Comparison of ENCODE assay signal across 8 mouse cellular contexts in genomic region chr2:18058146-18058708, GRCm38 (mm10). TPM values are rescaled to one million over a fixed set of nuclear protein-coding genes. Genes with fewer than 3 reads are reported as not detected.
DNase-seq lines count a peak whose midpoint lies in the region; ATAC-seq and TF ChIP-seq lines count a peak whose summit lies in the region.

No protein-coding gene starts in this region.

- peaks cover 9% of the 10 kb centered on the region; the same call in 1 of the 2 replicates for H3K4me1 ChIP-seq in liver, adult 2 months (ENCODE audit: control insufficient read depth, insufficient read depth, low read length)
- peaks cover 20% of the 10 kb centered on the region for H3K4me1 ChIP-seq in embryonic facial prominence, embryonic 13.5 days
- H3K4me1 ChIP-seq in limb, embryonic 11.5 days (ENCODE audit: control insufficient read depth, insufficient read depth, low read length): 0 out of 2 replicates have a peak, but pooled peaks cover 5% of the 10 kb centered on the region

- H3K4me2 ChIP-seq in embryonic facial prominence, embryonic 13.5 days: peak overlapping the region; percentile 92
- peak overlapping the region; percentile 82 for H3K4me2 ChIP-seq in limb, embryonic 11.5 days (ENCODE audit: low read depth, severe bottlenecking)

- no peak overlapping the region for H3K9ac ChIP-seq in liver, adult 2 months (ENCODE audit: low read depth, low read length)
- H3K9ac ChIP-seq in embryonic facial prominence, embryonic 13.5 days: peak overlapping the region; percentile 93
- peak overlapping the region; percentile 95 for H3K9ac ChIP-seq in limb, embryonic 11.5 days (ENCODE audit: low read length)

- ATAC-seq in embryonic facial prominence, embryonic 13.5 days (ENCODE audit: insufficient number of reproducible peaks, insufficient read depth, low FRiP score, low TSS enrichment, low read depth): no peak
- no peak for ATAC-seq in limb, embryonic 11.5 days (ENCODE audit: insufficient number of reproducible peaks, low FRiP score, low TSS enrichment, low read depth)

- TF ChIP-seq CTCF in liver, adult 2 months (IDR thresholded peaks at IDR 0.05; ENCODE audit: low read depth, low read length): no peak

- no peaks in the 10 kb centered on the region for H3K79me2 ChIP-seq in liver, adult 2 months (ENCODE audit: control insufficient read depth, insufficient read depth, low read length)

- H3K4me3 ChIP-seq in liver, adult 2 months (ENCODE audit: insufficient read depth, low read depth, low read length): peak overlapping the region; percentile 75; the same call in 1 of the 2 replicates
- H3K4me3 ChIP-seq in embryonic facial prominence, embryonic 13.5 days: peak overlapping the region; percentile 60
- peak overlapping the region; percentile 53 for H3K4me3 ChIP-seq in limb, embryonic 11.5 days (ENCODE audit: low read depth, low read length)

- H3K27me3 ChIP-seq in liver, adult 2 months (ENCODE audit: control insufficient read depth, insufficient read depth, low read length): no peaks in the 10 kb centered on the region
- H3K27me3 ChIP-seq in embryonic facial prominence, embryonic 13.5 days: no peaks in the 10 kb centered on the region
- no peaks in the 10 kb centered on the region for H3K27me3 ChIP-seq in limb, embryonic 11.5 days (ENCODE audit: control insufficient read depth, insufficient read depth, low read length)

- WGBS in liver, adult 2 months: 32% methylated on average over 9 of the region's 9 CpGs
- WGBS in embryonic facial prominence, embryonic 13.5 days: 16% methylated on average over 9 of the region's 9 CpGs
- 14% methylated on average over 9 of the region's 9 CpGs for WGBS in limb, embryonic 11.5 days

- H3K9me3 ChIP-seq in embryonic facial prominence, embryonic 13.5 days: no peaks in the 10 kb centered on the region
- no peaks in the 10 kb centered on the region for H3K9me3 ChIP-seq in limb, embryonic 11.5 days (ENCODE audit: control insufficient read depth, low read length)

- H3K36me3 ChIP-seq in liver, adult 2 months (ENCODE audit: control insufficient read depth, insufficient read depth, low read length): no peaks in the 10 kb centered on the region
- H3K36me3 ChIP-seq in embryonic facial prominence, embryonic 13.5 days: no peaks in the 10 kb centered on the region
- no peaks in the 10 kb centered on the region for H3K36me3 ChIP-seq in limb, embryonic 11.5 days (ENCODE audit: control insufficient read depth, insufficient read depth, low read length)

- DNase-seq in liver, adult 2 months (ENCODE audit: extremely low read depth, low read depth, low spot score): no peak
- DNase-seq in liver: no peak
- DNase-seq in limb, embryonic 11.5 days (ENCODE audit: low spot score): no peak
- DNase-seq in retina, postnatal 1 day: peak; percentile 25
- no peak for DNase-seq in frontal cortex, adult 2 months (ENCODE audit: extremely low spot score in 1 of 2, low spot score in 1 of 2)
- no peak for DNase-seq in spleen, postnatal 4 days (ENCODE audit: low spot score in 2 of 2)
- no peak for DNase-seq in urinary bladder, postnatal 4 days (ENCODE audit: low spot score in 2 of 2)

- no peak overlapping the region for H3K27ac ChIP-seq in liver, adult 2 months (replicated peaks; ENCODE audit: insufficient read depth, low read depth, low read length)
- H3K27ac ChIP-seq in embryonic facial prominence, embryonic 13.5 days: peak overlapping the region; percentile 100
- H3K27ac ChIP-seq in limb, embryonic 11.5 days (replicated peaks; ENCODE audit: low read depth, low read length): peak overlapping the region; percentile 100

- no peak for TF ChIP-seq POLR2A in liver, adult 2 months (IDR thresholded peaks at IDR 0.05; ENCODE audit: extremely low read depth, insufficient read depth, low read length)

RNA-seq across cellular contexts. Expression of gene Mllt10, which starts 3.2 kb away (rescaled TPM):
- 18.0 and 20.4 TPM in 2 replicates for total RNA-seq in liver, adult 2 months (2014; rRNA removed)
- polyA plus RNA-seq in liver, adult 2 months (2012; rRNA removed): 15.7 and 16.7 TPM in 2 replicates
- polyA plus RNA-seq in embryonic facial prominence, embryonic 13.5 days (2015; fragmentation: Nextera tagmentation; extraction: Ambion mirVana): 67.2 and 73.6 TPM in 2 replicates
- 45.3 and 46.3 TPM in 2 replicates for polyA plus RNA-seq in limb, embryonic 11.5 days (2014; fragmentation: Nextera tagmentation; extraction: Ambion mirVana)
- 40.7 and 44.6 TPM in 2 replicates for polyA plus RNA-seq in frontal cortex, adult 2 months (2012; rRNA removed)

RNA-seq across cellular contexts. Expression of gene Skida1, which starts 9.4 kb away (rescaled TPM):
- 0.47 and 1.3 TPM in 2 replicates for total RNA-seq in liver, adult 2 months (2014; rRNA removed)
- polyA plus RNA-seq in liver, adult 2 months (2012; rRNA removed): 0.24 and 0.33 TPM in 2 replicates
- polyA plus RNA-seq in embryonic facial prominence, embryonic 13.5 days (2015; fragmentation: Nextera tagmentation; extraction: Ambion mirVana): 8.3 and 9.8 TPM in 2 replicates
- 11.7 and 13.8 TPM in 2 replicates for polyA plus RNA-seq in limb, embryonic 11.5 days (2014; fragmentation: Nextera tagmentation; extraction: Ambion mirVana)
- polyA plus RNA-seq in frontal cortex, adult 2 months (2012; rRNA removed): 3.9 and 5.3 TPM in 2 replicates

RNA-seq across cellular contexts. Expression of gene A930004D18Rik, which starts 20.7 kb away (rescaled TPM):
- 2.3 and 2.8 TPM in 2 replicates for total RNA-seq in liver, adult 2 months (2014; rRNA removed)
- 1.4 and 1.9 TPM in 2 replicates for polyA plus RNA-seq in liver, adult 2 months (2012; rRNA removed)
- 13.7 and 15.0 TPM in 2 replicates for polyA plus RNA-seq in embryonic facial prominence, embryonic 13.5 days (2015; fragmentation: Nextera tagmentation; extraction: Ambion mirVana)
- 10.4 and 11.9 TPM in 2 replicates for polyA plus RNA-seq in limb, embryonic 11.5 days (2014; fragmentation: Nextera tagmentation; extraction: Ambion mirVana)
- 1.5 and 1.9 TPM in 2 replicates for polyA plus RNA-seq in frontal cortex, adult 2 months (2012; rRNA removed)
